Mouse (Mus musculus) hindbrain, postnatal 0 days (tissue): Measurements from ENCODE around the gene Kcnt1. TPM values are rescaled to one million over a fixed set of nuclear protein-coding genes. Genes with fewer than 3 reads are reported as not detected.

Experiments used
- ATAC-seq: fragments of 200-750 bp; cut with Nextera tagmentation; 2 replicates; pipeline ENCODE4 v1.8.0; 2017; ENCODE audit warnings: mild to moderate bottlenecking, moderate TSS enrichment, moderate library complexity
- DNase-seq: peaks from one replicate; pipeline ENCODE4 v3.0.0-alpha.2; 2015; ENCODE audit warnings: low spot score
- H3K27ac ChIP-seq: fragments of 300-500 bp; sonication (generic); 2 replicates; pipeline ENCODE4 v1.5.1; 2014; ENCODE audit warnings: mild to moderate bottlenecking
- H3K27me3 ChIP-seq: fragments of 300-500 bp; sonication (generic); 2 replicates; pipeline ENCODE4 v1.6.1; 2014; ENCODE audit warnings: low read length, mixed read lengths; ENCODE audit not compliant: insufficient read depth
- H3K36me3 ChIP-seq: fragments of 300-500 bp; sonication (generic); 2 replicates; pipeline ENCODE4 v1.6.1; 2014; ENCODE audit warnings: low read length, mixed read lengths; ENCODE audit not compliant: insufficient read depth
- H3K4me1 ChIP-seq: fragments of 300-500 bp; sonication (generic); 2 replicates; pipeline ENCODE4 v1.6.1; 2014; ENCODE audit warnings: antibody characterized with exemption, low read length, mixed read lengths; ENCODE audit not compliant: insufficient read depth
- H3K4me2 ChIP-seq: fragments of 300-500 bp; sonication (generic); 2 replicates; pipeline ENCODE4 v1.6.1; 2014; ENCODE audit warnings: low read depth, mild to moderate bottlenecking, low read length, moderate library complexity, mixed read lengths
- H3K4me3 ChIP-seq: fragments of 300-500 bp; sonication (generic); 2 replicates; pipeline ENCODE4 v1.5.1; 2014; ENCODE audit warnings: low read length
- H3K9ac ChIP-seq: fragments of 300-500 bp; sonication (generic); replicated peaks from 2 replicates; pipeline ENCODE4 v1.6.1; 2014; ENCODE audit warnings: mild to moderate bottlenecking, low read length, moderate library complexity, mixed read lengths
- H3K9me3 ChIP-seq: fragments of 300-500 bp; sonication (generic); 2 replicates; pipeline ENCODE4 v1.6.1; 2016; ENCODE audit warnings: low read length, mixed read lengths
- CTCF ChIP-seq: IDR thresholded peaks from 2 replicates; pipeline ENCODE4 v1.5.1; 2016; ENCODE audit warnings: antibody characterized with exemption, control low read depth, low read depth
- WGBS: fragments of 180-500 bp; shearing (Covaris S2); extraction: QIAGEN DNeasy Blood & Tissue Kit; methylation state at CpG from one replicate; pipeline ENCODE4 v1.1.7; 2014; 5-methylcytosine and 5-hydroxymethylcytosine counted together
- polyA plus RNA-seq: library from polyadenylated mRNA; unstranded; fragments of >200 nt; fragmentation: Nextera tagmentation; extraction: Ambion mirVana; gene quantifications from 2 replicates; pipeline ENCODE4 v1.2.1, GENCODE M21; 2015
- total RNA-seq: library from RNA; depleted of rRNA; stranded (reverse); fragments of >200 nt; gene quantifications from 2 replicates; pipeline ENCODE4 v1.2.3, GENCODE M21; 2014

Kcnt1 gene
- total and polyA plus RNA-seq, 2 experiments from 2014 or later = 21.9 to 52.8 TPM

GRCm38 (mm10) chr2:25866656-25867055 is 3.1 kb downstream of the Kcnt1 start:
- H3K4me2 ChIP-seq = no peak overlapping the region
- H3K27ac ChIP-seq = no peak overlapping the region
- no peak overlapping the region for H3K4me3 ChIP-seq
- H3K36me3 ChIP-seq = no peaks in the 10 kb centered on the region
- 68% methylated on average over 5 of the region's 5 CpGs for WGBS
- H3K27me3 ChIP-seq = no peaks in the 10 kb centered on the region
- ATAC-seq = no peak
- H3K9ac ChIP-seq = no peak overlapping the region
- TF ChIP-seq CTCF = no peak
- no peaks in the 10 kb centered on the region for H3K9me3 ChIP-seq
- peaks cover 14% of the 10 kb centered on the region for H3K4me1 ChIP-seq
- DNase-seq = no peak

- TF ChIP-seq CTCF = no peak
- 19% methylated on average over 7 of the region's 7 CpGs for WGBS
- Histone ChIP-seq H3K9me3 (no peaks in the 10 kb centered on the region), H3K9ac (peak overlapping the region; percentile 67), H3K4me3 (peak overlapping the region; percentile 56), H3K36me3 (no peaks in the 10 kb centered on the region), H3K27ac (no peak overlapping the region), H3K4me2 (peak overlapping the region; percentile 69), H3K4me1 (peaks cover 11% of the 10 kb centered on the region; the same call in 1 of the 2 replicates), H3K27me3 (no peaks in the 10 kb centered on the region)
- ATAC-seq (peak; percentile 24), DNase-seq (no peak)
These were observed 13.8 kb downstream of the Kcnt1 start for GRCm38 (mm10) chr2:25877250-25877735.

DNA sequence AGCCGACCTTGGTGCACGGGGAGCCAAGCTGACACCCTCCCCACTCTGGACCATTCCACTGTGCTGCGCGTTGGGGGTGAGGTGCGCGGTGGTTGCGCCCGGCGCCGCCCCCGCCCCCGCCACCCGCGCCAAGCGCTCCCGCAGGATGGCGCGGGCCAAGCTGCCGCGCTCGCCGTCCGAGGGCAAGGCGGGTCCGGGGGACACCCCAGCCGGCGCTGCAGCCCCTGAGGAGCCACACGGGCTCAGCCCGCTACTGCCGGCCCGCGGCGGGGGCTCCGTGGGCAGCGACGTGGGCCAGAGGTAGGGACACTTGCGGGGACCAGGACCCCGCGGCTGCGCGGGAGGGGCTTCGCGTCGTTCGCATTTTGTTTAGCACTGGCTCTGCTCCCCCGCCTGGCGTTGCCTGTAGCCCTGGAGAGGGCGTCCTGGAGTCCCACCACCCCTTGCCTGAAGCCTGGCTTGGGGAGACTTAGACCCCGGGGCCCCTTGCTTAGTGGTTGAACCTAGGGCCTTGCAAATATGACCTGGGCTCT is 14.3 kb downstream of the Kcnt1 start:
- Histone ChIP-seq H3K9ac (peak overlapping the region; percentile 67), H3K4me1 (peaks cover 11% of the 10 kb centered on the region; the same call in 1 of the 2 replicates), H3K36me3 (no peaks in the 10 kb centered on the region), H3K4me2 (peak overlapping the region; percentile 69), H3K4me3 (peak overlapping the region; percentile 56), H3K9me3 (no peaks in the 10 kb centered on the region), H3K27ac (peak overlapping the region; percentile 51; the same call in 1 of the 2 replicates), H3K27me3 (no peaks in the 10 kb centered on the region)
- peak; percentile 64 for DNase-seq
- 7% methylated on average over 33 of the region's 49 CpGs for WGBS
- ATAC-seq = peak; percentile 80
- no peak for TF ChIP-seq CTCF

DNA sequence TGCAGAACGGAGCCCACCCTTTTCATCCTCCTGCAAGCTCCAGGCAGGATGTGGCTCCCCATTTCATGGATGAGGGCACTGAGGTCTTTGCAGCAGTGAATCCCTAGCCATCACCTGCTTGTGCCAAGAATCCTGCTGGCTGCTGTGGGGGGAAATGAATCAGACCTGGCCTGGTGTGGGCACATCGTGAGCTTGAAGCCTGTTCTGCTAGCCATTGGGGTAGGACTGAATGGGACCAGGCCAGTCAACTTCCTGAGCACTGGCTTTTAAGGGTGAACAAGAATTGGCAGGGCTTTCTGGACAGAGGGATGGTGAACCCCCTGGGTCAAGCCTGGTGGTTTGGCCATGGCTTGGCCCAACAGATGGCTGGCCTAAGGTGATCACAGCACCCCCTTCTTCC is 15.0 kb downstream of the Kcnt1 start:
- 58% methylated on average over 2 of the region's 2 CpGs for WGBS
- H3K4me3 ChIP-seq = peak overlapping the region; percentile 56
- TF ChIP-seq CTCF = no peak
- H3K9ac ChIP-seq = peak overlapping the region; percentile 67; the same call in 1 of the 2 replicates
- no peaks in the 10 kb centered on the region for H3K36me3 ChIP-seq
- ATAC-seq (no peak), DNase-seq (no peak)
- no peaks in the 10 kb centered on the region for H3K9me3 ChIP-seq
- H3K27me3 ChIP-seq = no peaks in the 10 kb centered on the region
- peaks cover 11% of the 10 kb centered on the region; the same call in 1 of the 2 replicates for H3K4me1 ChIP-seq
- peak overlapping the region; percentile 69 for H3K4me2 ChIP-seq
- H3K27ac ChIP-seq = 0 out of 2 replicates have a peak overlapping the region, but pooled peaks have one; percentile 51

- Histone ChIP-seq H3K27me3 (no peaks in the 10 kb centered on the region), H3K4me1 (peaks cover 11% of the 10 kb centered on the region; the same call in 1 of the 2 replicates), H3K9me3 (no peaks in the 10 kb centered on the region), H3K36me3 (no peaks in the 10 kb centered on the region), H3K4me2 (peak overlapping the region; percentile 69; the same call in 1 of the 2 replicates), H3K27ac (no peak overlapping the region), H3K9ac (no peak overlapping the region), H3K4me3 (no peak overlapping the region)
- ATAC-seq = no peak
- WGBS = 67% methylated on average over 4 of the region's 4 CpGs
- TF ChIP-seq CTCF = no peak
- no peak for DNase-seq
These were observed 15.5 kb downstream of the Kcnt1 start for GRCm38 (mm10) chr2:25879061-25879460.

DNA sequence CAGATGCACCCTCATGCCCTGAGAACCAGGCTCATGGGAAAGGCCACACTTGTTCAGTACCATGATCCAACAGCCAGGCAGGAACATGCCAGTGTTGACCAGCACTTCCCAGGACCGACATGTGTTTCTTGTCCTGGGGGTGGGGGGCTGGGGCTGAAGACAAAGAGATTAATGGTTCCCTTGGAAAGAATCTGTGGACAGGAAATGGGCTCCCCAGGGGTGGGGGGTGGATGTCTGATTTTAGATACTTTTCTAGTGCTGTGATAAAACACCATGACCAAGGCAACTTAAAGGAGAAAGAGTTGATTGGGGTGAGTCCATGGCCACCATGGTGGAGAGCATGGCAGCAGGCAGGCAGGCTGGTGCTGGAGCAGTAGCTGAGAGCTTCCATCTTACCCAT is 18.7 kb downstream of the Kcnt1 start:
- ATAC-seq (no peak), DNase-seq (no peak)
- Histone ChIP-seq H3K27me3 (no peaks in the 10 kb centered on the region), H3K36me3 (no peaks in the 10 kb centered on the region), H3K9me3 (no peaks in the 10 kb centered on the region), H3K9ac (no peak overlapping the region), H3K4me2 (no peak overlapping the region), H3K27ac (no peak overlapping the region), H3K4me1 (peaks cover 11% of the 10 kb centered on the region; the same call in 1 of the 2 replicates), H3K4me3 (no peak overlapping the region)
- WGBS = 59% methylated on average over 1 of the region's 1 CpGs
- TF ChIP-seq CTCF = no peak

GRCm38 (mm10) chr2:25884756-25885155 is 21.2 kb downstream of the Kcnt1 start:
- Histone ChIP-seq H3K36me3 (no peaks in the 10 kb centered on the region), H3K9ac (no peak overlapping the region), H3K27ac (no peak overlapping the region), H3K4me3 (no peak overlapping the region), H3K4me1 (no peaks in the 10 kb centered on the region), H3K27me3 (no peaks in the 10 kb centered on the region), H3K9me3 (no peaks in the 10 kb centered on the region), H3K4me2 (no peak overlapping the region)
- no peak for TF ChIP-seq CTCF
- no peak for DNase-seq
- WGBS = 90% methylated on average over 3 of the region's 3 CpGs
- no peak for ATAC-seq
